Mouse (Mus musculus) WW6 (cell line): ENCODE data around the gene Ppp1r3c.
A peak's percentile ranks its signal among the peaks of the same experiment; 100 is the strongest.
"Not testable (repeated sequence)": the region's sequence is repeated elsewhere in the genome, so short reads cannot be mapped to it uniquely, and the experiment has no call there.

Experiments
- DNase-seq: peaks from one replicate; pipeline ENCODE4 v3.0.0-alpha.2; 2013; ENCODE audit warnings: low read depth, low spot score

Ppp1r3c gene

DNA sequence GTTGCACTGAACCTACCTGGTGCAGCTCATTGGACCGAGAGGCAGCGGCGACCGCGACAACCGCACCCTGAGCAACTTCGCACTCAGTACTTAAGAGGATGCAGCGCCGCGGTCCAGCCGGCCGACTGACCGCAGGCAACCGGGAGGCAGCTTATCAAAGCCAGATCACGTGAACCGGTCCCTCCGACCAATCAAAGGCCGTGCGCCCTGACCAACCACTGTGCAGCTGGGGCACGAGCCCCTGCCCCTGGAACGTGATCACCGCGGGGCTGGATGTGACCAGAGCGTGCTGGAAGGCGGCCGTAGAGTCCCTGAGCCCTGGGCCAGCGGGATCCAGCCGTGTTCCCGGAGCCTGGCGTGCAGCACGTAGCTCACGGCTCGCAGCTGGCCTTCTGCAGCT, at the start of gene Ppp1r3c:
TSS of gene Ppp1r3c (minus strand) at position 117 of the 400 bp plus-strand sequence.
- DNase-seq: peak; percentile 57

DNA sequence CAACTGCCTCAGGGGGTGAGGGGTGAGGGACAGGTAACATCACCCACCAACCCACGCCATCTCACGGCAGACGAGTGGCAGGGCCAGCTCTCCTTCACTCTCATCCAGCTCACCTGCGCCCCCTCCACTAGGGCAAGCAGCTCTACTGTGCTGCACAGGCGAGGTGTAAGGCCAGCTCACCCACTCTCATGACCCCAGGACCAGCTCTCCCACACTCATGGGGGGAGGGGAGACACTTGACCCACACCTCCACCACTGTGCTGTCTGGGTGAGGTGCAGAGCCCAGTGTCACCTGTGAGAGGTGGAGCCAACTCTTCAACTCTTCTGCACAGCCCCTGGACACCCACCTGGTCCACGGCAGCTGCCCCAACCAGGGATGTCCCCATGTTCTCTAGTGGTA, 46.7 kb upstream of the Ppp1r3c start:
- DNase-seq: no peak

GRCm38 (mm10) chr19:36782591-36782990, 46.1 kb upstream of the Ppp1r3c start:
- no peak for DNase-seq

DNA sequence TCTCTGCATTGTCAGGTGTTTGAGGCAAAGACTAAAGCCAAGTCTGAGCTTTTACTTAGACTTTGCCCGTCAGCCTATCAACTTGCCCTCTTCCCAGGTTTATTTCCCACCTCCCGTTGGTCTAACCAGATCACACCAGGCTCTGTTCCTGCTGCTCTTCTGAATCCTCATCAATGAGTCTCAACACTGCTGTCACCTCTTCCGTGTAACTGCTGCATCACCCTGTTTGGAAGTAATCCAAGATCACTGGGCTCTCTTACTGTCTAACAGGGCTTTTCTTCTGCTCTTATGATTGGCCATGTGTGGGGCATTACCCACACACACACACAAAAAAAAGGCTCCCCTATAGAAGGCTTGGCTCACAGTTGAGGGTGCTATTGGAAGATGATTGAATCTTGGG, 45.5 kb upstream of the Ppp1r3c start:
- DNase-seq: no peak

GRCm38 (mm10) chr19:36780375-36780774, 43.9 kb upstream of the Ppp1r3c start:
- no peak for DNase-seq

DNA sequence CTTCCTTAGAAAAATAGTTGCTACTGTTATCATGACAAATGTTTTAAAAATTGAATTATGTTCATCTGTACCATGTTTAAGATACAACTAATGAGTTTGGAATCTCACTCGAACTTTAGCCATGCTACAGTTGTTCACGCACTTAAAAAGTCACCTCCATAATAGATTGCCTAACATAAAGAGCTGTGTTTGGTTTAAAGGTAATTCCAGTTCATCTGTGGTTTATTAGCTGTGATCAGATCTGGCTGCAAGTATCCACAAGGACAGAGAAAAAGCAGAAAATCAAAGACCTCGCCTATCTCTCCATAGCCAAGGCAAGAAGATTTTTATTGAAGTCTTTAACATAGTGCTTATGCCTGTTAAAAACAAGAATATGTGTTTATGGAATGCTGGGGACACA, 43.3 kb upstream of the Ppp1r3c start:
- DNase-seq: no peak

DNA sequence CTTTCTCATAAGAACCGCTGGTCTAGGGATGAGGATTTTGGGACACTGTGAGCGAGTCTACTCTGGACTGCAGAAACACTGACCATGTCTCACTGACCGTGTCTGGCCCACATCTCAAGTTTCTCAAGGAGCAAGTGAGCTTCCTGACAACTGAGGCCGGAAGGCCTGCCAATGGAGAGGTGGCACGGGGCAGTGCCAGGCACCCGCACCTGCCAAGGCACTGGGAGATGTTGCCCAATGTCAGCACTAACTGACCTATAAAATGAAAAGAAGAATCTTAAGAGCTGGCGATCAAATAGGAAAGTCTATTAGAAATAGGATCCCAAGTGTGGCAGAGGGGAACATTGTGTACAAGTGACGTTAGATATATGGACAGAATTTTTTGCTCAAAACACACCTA, 39.1 kb upstream of the Ppp1r3c start:
- no peak for DNase-seq

GRCm38 (mm10) chr19:36773716-36774459, 37.4 kb upstream of the Ppp1r3c start:
- no peak for DNase-seq

- no peak for DNase-seq
Observed at GRCm38 (mm10) chr19:36768084-36768483, 31.6 kb upstream of the Ppp1r3c start.

DNA sequence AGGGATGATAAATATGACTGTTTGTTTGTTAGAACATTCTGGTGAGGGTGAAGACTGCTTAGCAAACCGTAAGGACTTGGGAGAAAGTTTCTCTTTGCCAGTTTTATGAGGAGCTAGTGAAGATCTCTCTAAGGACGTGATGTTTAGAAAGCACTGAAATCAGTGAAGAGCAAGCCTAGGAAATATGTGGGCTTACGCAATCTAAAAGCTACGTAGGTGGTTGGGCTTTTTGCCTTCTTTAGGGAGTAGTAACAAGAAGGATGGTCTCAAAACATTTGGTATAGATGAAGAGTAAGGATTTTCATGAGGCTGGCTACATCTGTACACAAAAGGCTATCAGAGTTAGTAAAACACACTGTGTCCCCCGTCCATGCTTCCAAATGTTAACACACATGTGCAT, 28.0 kb upstream of the Ppp1r3c start:
- DNase-seq: no peak

DNA sequence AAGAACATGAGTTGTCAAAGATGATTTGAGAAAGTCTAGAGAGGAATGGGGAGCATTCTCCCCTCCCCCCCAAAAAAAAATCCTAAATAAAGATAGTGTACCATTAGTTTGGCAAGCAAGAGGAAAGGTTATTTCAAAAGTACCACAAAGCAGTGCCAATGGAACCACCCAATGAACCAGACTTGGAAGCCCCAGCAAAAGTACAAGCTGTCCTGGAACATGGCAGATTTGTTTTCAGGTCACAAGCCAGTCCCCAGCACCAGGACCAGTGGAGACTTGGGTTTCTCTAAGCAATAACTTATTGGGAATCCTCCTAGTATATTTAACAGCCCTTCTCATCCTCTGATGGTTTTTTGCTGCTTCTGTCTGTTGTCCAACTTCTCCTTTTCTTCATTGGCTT, 12.5 kb upstream of the Ppp1r3c start:
- no peak for DNase-seq

DNA sequence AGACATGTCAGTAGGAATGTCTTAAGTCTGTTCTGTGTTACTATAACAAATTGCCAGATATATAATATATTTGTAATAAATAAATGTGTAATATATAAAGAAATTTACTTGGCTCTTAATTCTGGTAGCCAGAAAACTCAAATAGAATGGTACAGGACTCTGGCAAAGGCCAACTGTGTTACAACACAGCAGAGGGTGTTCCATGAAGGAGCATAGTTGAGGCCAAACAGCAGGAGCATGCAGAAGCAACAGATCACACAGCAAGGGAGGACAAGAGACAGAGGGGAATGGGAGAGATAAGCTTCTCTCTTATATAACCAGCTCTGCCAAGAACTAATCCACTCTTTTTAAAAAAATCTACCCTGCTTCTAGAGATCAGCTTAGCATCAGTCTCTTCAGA, 5.9 kb upstream of the Ppp1r3c start:
- DNase-seq: no peak

DNA sequence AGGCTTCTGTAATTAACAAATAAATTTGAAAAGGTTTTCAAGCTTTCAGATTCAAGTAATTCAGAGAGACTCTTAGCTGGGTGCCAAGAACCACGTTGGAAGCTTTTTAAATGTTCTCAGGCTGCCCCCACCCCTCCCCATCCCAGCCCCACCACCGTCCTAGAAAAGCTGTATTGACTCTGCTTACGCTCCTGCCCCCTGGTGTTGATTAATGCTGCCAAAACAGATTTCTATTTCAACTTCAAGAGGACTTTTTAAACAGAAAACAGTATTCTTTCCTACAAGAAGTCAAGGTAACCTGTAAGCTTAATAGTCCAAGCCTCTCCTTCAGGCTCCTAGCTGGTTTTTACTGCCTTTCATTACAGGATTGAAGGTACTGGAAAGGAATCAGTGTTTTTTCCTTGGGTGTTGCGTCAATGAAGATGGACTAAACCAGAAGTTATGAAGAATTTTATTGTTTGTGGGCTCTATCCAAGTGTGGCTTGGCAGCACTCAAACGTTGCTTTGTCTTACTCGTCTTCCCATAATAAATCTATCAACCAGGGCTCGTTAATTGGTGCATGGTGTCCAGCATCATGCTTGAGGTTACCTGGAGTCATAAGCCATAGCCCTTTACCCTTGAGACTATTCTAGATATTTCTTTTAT, 3.2 kb upstream of the Ppp1r3c start:
- DNase-seq: no peak

GRCm38 (mm10) chr19:36738009-36738408, 1.6 kb upstream of the Ppp1r3c start:
- no peak for DNase-seq

DNA sequence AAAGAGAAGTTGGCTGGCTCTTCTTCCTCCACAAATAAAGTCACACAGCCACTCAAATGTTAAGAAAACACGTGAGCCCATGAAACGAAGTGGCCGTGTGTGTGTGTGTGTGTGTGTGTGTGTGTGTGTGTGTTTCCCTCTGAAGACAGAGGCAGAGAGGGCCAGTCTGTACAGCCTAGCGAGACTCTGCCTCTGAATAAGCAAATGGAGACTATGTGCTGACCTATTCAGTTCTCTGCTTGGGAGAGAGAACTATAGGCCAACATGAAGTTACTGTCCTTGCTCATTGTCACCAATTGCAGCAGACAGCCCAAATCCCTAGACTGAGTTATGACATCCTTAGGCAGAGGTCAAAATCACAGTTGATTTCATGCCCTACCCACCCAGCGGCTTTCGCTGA, 634 bp upstream of the Ppp1r3c start:
- no peak for DNase-seq

GRCm38 (mm10) chr19:36734308-36735038, 2.0 kb downstream of the Ppp1r3c start:
- DNase-seq: no peak

DNA sequence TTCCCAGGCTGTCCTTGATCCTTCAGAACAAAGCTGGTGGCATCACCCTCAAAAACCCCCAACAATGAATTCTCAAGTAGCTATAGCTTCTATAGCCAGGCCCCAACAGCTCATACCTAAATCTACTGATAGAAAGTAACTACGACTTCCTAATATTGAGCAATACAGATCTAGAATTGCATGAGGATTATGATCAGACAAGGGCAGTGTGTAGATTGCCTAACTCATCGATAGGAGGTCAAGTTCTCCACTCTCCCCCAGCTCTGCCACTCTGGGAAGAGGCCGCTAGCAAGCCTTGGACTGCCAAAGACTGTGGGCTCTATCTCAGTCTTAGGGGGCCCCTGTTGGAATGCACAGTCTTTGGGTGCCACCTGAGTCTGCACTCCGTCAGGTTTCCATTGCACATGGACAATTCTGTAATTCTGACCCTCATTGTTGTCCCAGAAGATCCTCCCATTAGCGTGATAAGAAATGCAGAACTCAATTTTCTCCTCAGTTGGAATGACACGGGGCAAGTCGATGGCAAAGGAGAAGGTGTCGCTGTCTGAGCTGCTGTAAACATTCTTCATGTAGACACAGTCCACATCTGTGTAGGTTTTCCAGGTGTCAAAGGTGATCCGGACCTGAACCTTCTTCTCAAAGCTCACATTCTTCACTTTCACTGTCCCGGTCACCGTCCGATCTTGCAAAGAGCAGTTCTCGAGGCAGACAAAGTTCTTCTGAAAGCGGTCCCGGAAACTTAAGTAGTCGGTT, 3.1 kb downstream of the Ppp1r3c start:
- DNase-seq: no peak

- no peak for DNase-seq
Observed at GRCm38 (mm10) chr19:36731310-36731709, 5.1 kb downstream of the Ppp1r3c start.

DNA sequence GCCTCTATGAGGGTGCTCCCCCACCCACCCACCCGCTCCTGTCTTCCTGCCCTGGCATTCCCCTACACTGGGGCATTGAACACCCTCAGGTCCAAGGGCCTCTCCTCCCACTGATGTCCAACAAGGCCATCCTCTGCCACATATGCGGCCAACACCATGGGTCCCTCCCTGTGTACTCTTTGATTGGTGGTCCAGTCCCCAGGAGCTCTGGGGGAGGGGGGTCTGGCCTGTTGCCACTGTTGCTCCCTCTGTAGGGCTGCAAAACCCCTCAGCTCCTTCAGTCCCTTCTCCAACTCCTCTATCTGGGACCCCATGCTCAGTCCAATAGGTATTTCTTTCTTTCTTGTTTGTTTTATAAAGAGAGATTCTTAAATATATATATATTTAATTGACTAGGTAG, 6.0 kb downstream of the Ppp1r3c start:
- not testable (repeated sequence) for DNase-seq

DNA sequence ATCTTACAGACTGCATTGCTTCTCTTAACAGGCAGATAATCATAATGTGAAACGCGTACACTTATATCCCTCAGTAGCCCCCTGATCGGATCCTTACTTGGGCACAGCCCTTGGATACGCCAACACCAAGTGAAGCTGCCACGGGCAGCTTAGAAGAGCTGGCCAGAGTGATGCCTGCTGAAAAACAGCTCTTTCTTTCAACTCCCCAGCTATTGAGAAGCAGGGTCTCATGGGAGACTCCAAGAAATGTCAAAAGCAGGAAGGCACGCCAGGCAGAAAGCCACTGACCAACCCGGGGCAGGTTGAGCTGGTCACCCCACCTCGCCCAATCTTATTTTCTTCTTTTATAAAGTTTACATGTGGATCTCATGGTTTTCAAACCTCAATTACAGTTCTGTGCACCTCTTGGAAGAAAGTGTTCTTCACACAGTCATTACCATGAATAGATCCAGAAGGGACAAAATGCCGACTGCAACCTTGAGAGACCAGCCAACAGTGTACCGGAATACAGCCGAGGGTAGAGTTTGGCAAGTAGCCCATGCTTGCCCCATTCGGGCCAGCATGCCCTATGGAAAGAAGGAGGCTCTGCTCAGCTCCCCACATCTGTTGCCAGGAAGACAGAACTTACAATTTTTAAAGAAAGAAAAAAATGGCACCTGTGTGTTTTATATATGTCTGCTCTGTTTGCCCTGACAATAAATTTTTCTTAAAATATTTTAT, 7.6 kb downstream of the Ppp1r3c start:
- DNase-seq: no peak

- no peak for DNase-seq
Observed at GRCm38 (mm10) chr19:36724970-36725369, 11.5 kb downstream of the Ppp1r3c start.
